Mouse (Mus musculus) layer of hippocampus, postnatal 36 days (tissue): ENCODE data around the gene Fignl2. TPM values are rescaled to one million over a fixed set of nuclear protein-coding genes. Genes with fewer than 3 reads are reported as not detected.

ENCODE experiments used
- DNase-seq, 2 experiments: peaks; one replicate each; pipeline ENCODE4 v3.0.0; 2022
- total RNA-seq, 2 experiments: library from RNA; stranded (reverse); gene quantifications; 2 replicates each; pipeline ENCODE4 v1.2.3; 2021

The Fignl2 gene
- total RNA-seq, 2 experiments from 2014 or later = 1.1 to 1.2 TPM

GRCm38 (mm10) chr15:101092829-101093648, 14.7 kb upstream of the Fignl2 start:
- peak; percentile 29 to 50 for DNase-seq

GRCm38 (mm10) chr15:101092121-101092828, 13.9 kb upstream of the Fignl2 start:
- DNase-seq = no peak

- DNase-seq = no peak
These were observed 13.2 kb upstream of the Fignl2 start for GRCm38 (mm10) chr15:101091551-101091950.

GRCm38 (mm10) chr15:101088291-101088690, 9.9 kb upstream of the Fignl2 start:
- no peak for DNase-seq

GRCm38 (mm10) chr15:101086956-101087355, 8.6 kb upstream of the Fignl2 start:
- no peak for DNase-seq

- no peak for DNase-seq
These were observed 8.1 kb upstream of the Fignl2 start for GRCm38 (mm10) chr15:101086451-101086850.

- DNase-seq = no peak
These were observed 6.1 kb upstream of the Fignl2 start for GRCm38 (mm10) chr15:101084499-101084898.

GRCm38 (mm10) chr15:101082236-101082635, 3.9 kb upstream of the Fignl2 start:
- no peak for DNase-seq

GRCm38 (mm10) chr15:101081035-101081548, 2.7 kb upstream of the Fignl2 start:
- DNase-seq = no peak

GRCm38 (mm10) chr15:101080031-101080520, 1.7 kb upstream of the Fignl2 start:
- no peak for DNase-seq

GRCm38 (mm10) chr15:101078731-101079156, 377 bp upstream of the Fignl2 start:
- peak; percentile 69 to 73 for DNase-seq

GRCm38 (mm10) chr15:101077001-101077812, 1.2 kb downstream of the Fignl2 start:
- no peak for DNase-seq

- DNase-seq = no peak
These were observed 2.0 kb downstream of the Fignl2 start for GRCm38 (mm10) chr15:101076071-101077000.

- DNase-seq = no peak
These were observed 2.7 kb downstream of the Fignl2 start for GRCm38 (mm10) chr15:101075656-101076055.

- DNase-seq = no peak
These were observed 3.2 kb downstream of the Fignl2 start for GRCm38 (mm10) chr15:101075150-101075549.

GRCm38 (mm10) chr15:101074067-101074466, 4.3 kb downstream of the Fignl2 start:
- DNase-seq = no peak

GRCm38 (mm10) chr15:101072736-101073135, 5.6 kb downstream of the Fignl2 start:
- no peak for DNase-seq

GRCm38 (mm10) chr15:101070762-101071161, 7.6 kb downstream of the Fignl2 start:
- DNase-seq = no peak

GRCm38 (mm10) chr15:101069641-101070190, 8.7 kb downstream of the Fignl2 start:
- no peak for DNase-seq

- no peak for DNase-seq
These were observed 9.7 kb downstream of the Fignl2 start for GRCm38 (mm10) chr15:101068671-101069070.

GRCm38 (mm10) chr15:101068029-101068428, 10.3 kb downstream of the Fignl2 start:
- no peak for DNase-seq
